Comparison of ENCODE assay signal across 12 mouse cellular contexts in genomic region chr5:36720710-36721375, GRCm38 (mm10). TPM values are rescaled to one million over a fixed set of nuclear protein-coding genes. Genes with fewer than 3 reads are reported as not detected.
DNase-seq lines count a peak whose midpoint lies in the region; ATAC-seq and TF ChIP-seq lines count a peak whose summit lies in the region.
"Had no signal": no experiment of that assay in that cellular context is flagged by ENCODE, and none has a peak within 500 bp of the region (broad histone marks: within the 10 kb centered on the region; RNA-seq: fewer than 3 reads in every experiment).

No protein-coding gene starts in this region.

- H3K27me3 ChIP-seq in MEL (ENCODE audit: control insufficient read depth in 1 of 2, insufficient read depth in 2 of 2, low read length in 2 of 2): no peaks in the 10 kb centered on the region
- H3K27me3 ChIP-seq in kidney, embryonic 14.5 days (ENCODE audit: control insufficient read depth, insufficient read depth, low read length): no peaks in the 10 kb centered on the region
- H3K27me3 ChIP-seq: kidney, embryonic 15.5 days had no signal

- ATAC-seq in erythroid progenitor cell, adult 5-6 weeks (replicated peaks; ENCODE audit: low FRiP score, poor library complexity, severe bottlenecking): peak; percentile 91
- peak; percentile 45; the same call in 1 of the 2 replicates for ATAC-seq in megakaryocyte, adult 5-6 weeks (ENCODE audit: poor library complexity, severe bottlenecking)
- no peak for ATAC-seq in kidney, embryonic 14.5 days (ENCODE audit: low FRiP score, low TSS enrichment)

- DNase-seq in 3T3-L1 (ENCODE audit: low read depth, low spot score) (peak; percentile 49), MEL (ENCODE audit: low read depth, low spot score) (peak; percentile 85)
- DNase-seq in lung, postnatal 36 days: no peak
- no peak for DNase-seq in kidney, postnatal 4 days
- DNase-seq: adrenal gland, adult 8-10 months; lung, postnatal 4 days; right cerebral cortex, postnatal 14 days; thymus, postnatal 14 days had no signal

- TF ChIP-seq RAD21 in MEL (IDR thresholded peaks at IDR 0.05; ENCODE audit: low read depth, low read length): no peak

- no peak overlapping the region for H3K4me3 ChIP-seq in MEL (ENCODE audit: control insufficient read depth in 1 of 2, insufficient read depth in 1 of 2, low read depth in 2 of 2, low read length in 2 of 2)
- no peak overlapping the region for H3K4me3 ChIP-seq in kidney, embryonic 14.5 days (ENCODE audit: low read length)
- H3K4me3 ChIP-seq: kidney, embryonic 15.5 days had no signal

- H3K9me3 ChIP-seq in MEL (replicated peaks; ENCODE audit: insufficient read depth, low read length): no peaks in the 10 kb centered on the region
- H3K9me3 ChIP-seq in kidney, embryonic 14.5 days (ENCODE audit: control insufficient read depth, low read length): no peaks in the 10 kb centered on the region
- H3K9me3 ChIP-seq: kidney, embryonic 15.5 days had no signal

- 82% methylated on average over 5 of the region's 5 CpGs for WGBS in kidney, embryonic 14.5 days

- peak overlapping the region; percentile 20 for H3K27ac ChIP-seq in MEL (ENCODE audit: control insufficient read depth, low read depth, low read length)
- no peak overlapping the region for H3K27ac ChIP-seq in kidney, embryonic 14.5 days (ENCODE audit: low read depth, low read length)
- H3K27ac ChIP-seq: kidney, embryonic 15.5 days had no signal

- H3K36me3 ChIP-seq in MEL (ENCODE audit: control insufficient read depth in 1 of 2, insufficient read depth in 2 of 2, low read length in 2 of 2): peaks cover 0 to 33% of the 10 kb centered on the region in 2 experiments; a peak in 2 of 4 replicates
- no peaks in the 10 kb centered on the region for H3K36me3 ChIP-seq in kidney, embryonic 14.5 days (ENCODE audit: control insufficient read depth, insufficient read depth, low read length)
- H3K36me3 ChIP-seq: kidney, embryonic 15.5 days had no signal

- peak; percentile 69 to 93 for TF ChIP-seq EP300 in MEL (IDR thresholded peaks at IDR 0.05; ENCODE audit: low read depth in 1 of 2, low read length in 2 of 2)

- no peak for TF ChIP-seq CTCF in MEL (IDR thresholded peaks at IDR 0.05 in 2 of 3, conservative IDR thresholded peaks at IDR 0.05 in 1 of 3; ENCODE audit: control insufficient read depth in 1 of 3, insufficient read depth in 1 of 3, low read depth in 2 of 3, low read length in 3 of 3, poor library complexity in 1 of 3, severe bottlenecking in 1 of 3)

- no peak overlapping the region for H3K4me2 ChIP-seq in kidney, embryonic 14.5 days (replicated peaks; ENCODE audit: low read depth, low read length)
- H3K4me2 ChIP-seq: kidney, embryonic 15.5 days had no signal

- H3K79me2 ChIP-seq in MEL (ENCODE audit: control insufficient read depth, insufficient read depth, low read length, poor library complexity): no peaks in the 10 kb centered on the region

- H3K4me1 ChIP-seq in MEL (ENCODE audit: control insufficient read depth in 1 of 2, insufficient read depth in 2 of 2, low read length in 2 of 2): peaks cover 16 to 38% of the 10 kb centered on the region in 2 experiments
- no peaks in the 10 kb centered on the region for H3K4me1 ChIP-seq in kidney, embryonic 14.5 days (ENCODE audit: control insufficient read depth, insufficient read depth, low read length)

- TF ChIP-seq POLR2A in MEL (IDR thresholded peaks at IDR 0.05; ENCODE audit: control insufficient read depth in 1 of 2, insufficient read depth in 1 of 2, low read depth in 1 of 2, low read length in 2 of 2, poor library complexity in 1 of 2): no peak

- H3K9ac ChIP-seq in MEL (ENCODE audit: control insufficient read depth, low read depth, low read length, poor library complexity, severe bottlenecking): no peak overlapping the region
- H3K9ac ChIP-seq in kidney, embryonic 14.5 days (ENCODE audit: low read depth, low read length): no peak overlapping the region
- H3K9ac ChIP-seq: kidney, embryonic 15.5 days had no signal

TF ChIP-seq in MEL, 35 proteins besides CTCF, POLR2A, EP300 and RAD21:
- TF ChIP-seq GABPA (IDR thresholded peaks at IDR 0.05; ENCODE audit: low read depth, low read length) (no peak), TBP (IDR thresholded peaks at IDR 0.05; ENCODE audit: low read depth, low read length) (no peak), ZNF384 (IDR thresholded peaks at IDR 0.05; ENCODE audit: low read depth, low read length) (no peak), CHD1 (IDR thresholded peaks at IDR 0.05; ENCODE audit: low read depth, low read length) (no peak), MAFK (IDR thresholded peaks at IDR 0.05; ENCODE audit: borderline replicate concordance, low read depth, low read length) (no peak; the same call in 1 of the 2 replicates), BHLHE40 (IDR thresholded peaks at IDR 0.05; ENCODE audit: borderline replicate concordance, low read depth, low read length) (peak; percentile 80), ZMIZ1 (IDR thresholded peaks at IDR 0.05; ENCODE audit: low read depth, low read length) (no peak), SMC3 (IDR thresholded peaks at IDR 0.05; ENCODE audit: low read depth, low read length) (no peak), KAT2A (conservative IDR thresholded peaks at IDR 0.05; ENCODE audit: low read depth, low read length) (no peak), ELF1 (IDR thresholded peaks at IDR 0.05; ENCODE audit: low read depth, low read length) (no peak), ZC3H11A (IDR thresholded peaks at IDR 0.05; ENCODE audit: low read depth, low read length) (no peak), USF1 (IDR thresholded peaks at IDR 0.05; ENCODE audit: low read depth, low read length) (no peak), UBTF (IDR thresholded peaks at IDR 0.05; ENCODE audit: borderline replicate concordance, insufficient read depth, low read depth, low read length) (no peak), SIN3A (IDR thresholded peaks at IDR 0.05; ENCODE audit: low read length) (peak; percentile 68), GATA1 (IDR thresholded peaks at IDR 0.05; ENCODE audit: low read depth, low read length) (peak; percentile 73), MAZ (IDR thresholded peaks at IDR 0.05; ENCODE audit: low read depth, low read length) (no peak), MAX (IDR thresholded peaks at IDR 0.05; ENCODE audit: low read length) (0 out of 2 replicates have a peak, but pooled peaks have one; percentile 52), ETS1 (IDR thresholded peaks at IDR 0.05; ENCODE audit: low read depth, low read length) (peak; percentile 79), MYB (IDR thresholded peaks at IDR 0.05; ENCODE audit: low read depth, low read length) (no peak), MXI1 (IDR thresholded peaks at IDR 0.05; ENCODE audit: low read depth, low read length) (peak; percentile 58), POLR2AphosphoS5 (IDR thresholded peaks at IDR 0.05; ENCODE audit: borderline replicate concordance, low read depth, low read length) (no peak), MYC (IDR thresholded peaks at IDR 0.05; ENCODE audit: low read depth, low read length) (peak; percentile 38; the same call in 1 of the 2 replicates), TCF12 (IDR thresholded peaks at IDR 0.05; ENCODE audit: low read depth, low read length) (peak; percentile 89), HCFC1 (IDR thresholded peaks at IDR 0.05; ENCODE audit: low read depth, low read length) (no peak), USF2 (IDR thresholded peaks at IDR 0.05; ENCODE audit: borderline replicate concordance in 1 of 2, insufficient read depth in 1 of 2, low read depth in 1 of 2, low read length in 2 of 2) (no peak), E2F4 (IDR thresholded peaks at IDR 0.05; ENCODE audit: borderline replicate concordance, low read depth, low read length) (no peak), NRF1 (IDR thresholded peaks at IDR 0.05; ENCODE audit: insufficient read depth, low read depth, low read length, poor library complexity, severe bottlenecking) (no peak), JUND (IDR thresholded peaks at IDR 0.05; ENCODE audit: low read depth, low read length) (no peak), MEF2A (IDR thresholded peaks at IDR 0.05; ENCODE audit: extremely low read depth, insufficient replicate concordance, low read depth, low read length, poor library complexity, severe bottlenecking) (peak; percentile 96; the same call in 1 of the 2 replicates), RCOR1 (IDR thresholded peaks at IDR 0.05; ENCODE audit: low read depth, low read length) (peak; percentile 97), POLR2AphosphoS2 (IDR thresholded peaks at IDR 0.05; ENCODE audit: low read length) (no peak), CHD2 (IDR thresholded peaks at IDR 0.05; ENCODE audit: low read length) (no peak), TAL1 (IDR thresholded peaks at IDR 0.05; ENCODE audit: low read length) (peak; percentile 85), NELFE (IDR thresholded peaks at IDR 0.05; ENCODE audit: low read depth, low read length) (no peak), ZKSCAN1 (IDR thresholded peaks at IDR 0.05; ENCODE audit: low read depth, low read length) (no peak)

RNA-seq across cellular contexts. Expression of gene D5Ertd579e, which starts 25.0 kb away (rescaled TPM):
- 15.9 and 18.9 TPM in 2 replicates for total RNA-seq in MEL (2012; rRNA removed)
- 10 to 100 TPM in 1 of 2 experiments, not detected in 1; 31.1 TPM for polyA plus RNA-seq in MEL (2012; ENCODE audit: insufficient read depth in 1 of 2, insufficient read length in 2 of 2, low read depth in 1 of 2, low replicate concordance in 2 of 2, missing spikeins in 1 of 2)
- 139 and 143 TPM in 2 replicates for total RNA-seq in erythroid progenitor cell, adult 5-6 weeks (2015; ENCODE audit: low replicate concordance)
- total RNA-seq in erythroid progenitor cell, adult 5-6 weeks (2017; ENCODE audit: low replicate concordance): 235 and 242 TPM in 2 replicates
- total RNA-seq in megakaryocyte, adult 5-6 weeks (2015): 20.0 and 27.1 TPM in 2 replicates
- total RNA-seq in megakaryocyte, adult 5-6 weeks (2017): 35.9 and 36.0 TPM in 2 replicates
- 17.7 and 30.7 TPM in 2 replicates for polyA plus RNA-seq in kidney, embryonic 14.5 days (2014; fragmentation: Nextera tagmentation; extraction: Ambion mirVana)

RNA-seq across cellular contexts. Expression of gene Bloc1s4, which starts 27.6 kb away (rescaled TPM):
- 27.9 and 32.9 TPM in 2 replicates for total RNA-seq in MEL (2012; rRNA removed)
- 10 to 100 TPM in 1 of 2 experiments, not detected in 1; 29.8 TPM for polyA plus RNA-seq in MEL (2012; ENCODE audit: insufficient read depth in 1 of 2, insufficient read length in 2 of 2, low read depth in 1 of 2, low replicate concordance in 2 of 2, missing spikeins in 1 of 2)
- 5.0 and 10.5 TPM in 2 replicates for total RNA-seq in erythroid progenitor cell, adult 5-6 weeks (2015; ENCODE audit: low replicate concordance)
- total RNA-seq in erythroid progenitor cell, adult 5-6 weeks (2017; ENCODE audit: low replicate concordance): 7.9 and 13.1 TPM in 2 replicates
- 11.4 and 14.9 TPM in 2 replicates for total RNA-seq in megakaryocyte, adult 5-6 weeks (2015)
- 12.2 and 13.2 TPM in 2 replicates for total RNA-seq in megakaryocyte, adult 5-6 weeks (2017)
- polyA plus RNA-seq in kidney, embryonic 14.5 days (2014; fragmentation: Nextera tagmentation; extraction: Ambion mirVana): 26.1 and 26.7 TPM in 2 replicates

Comparison
In these comparisons a context has a peak if more than half of its experiments do, and no peak if none do; other contexts are left out.
1. DNase-seq: peak in 3T3-L1 (single experiment) and MEL (single experiment); none in lung, postnatal 36 days (single experiment) and kidney, postnatal 4 days (0 of 2).